Mouse (Mus musculus) frontal cortex, postnatal 36 days (tissue): Measurements from ENCODE around the gene Prkag3.
A peak's percentile ranks its signal among the peaks of the same experiment; 100 is the strongest.

Experiments
- DNase-seq, 2 experiments: peaks; one replicate each; pipeline ENCODE4 v3.0.0; 2022; ENCODE audit warnings: low spot score in 2 of 2

Gene Prkag3

DNA sequence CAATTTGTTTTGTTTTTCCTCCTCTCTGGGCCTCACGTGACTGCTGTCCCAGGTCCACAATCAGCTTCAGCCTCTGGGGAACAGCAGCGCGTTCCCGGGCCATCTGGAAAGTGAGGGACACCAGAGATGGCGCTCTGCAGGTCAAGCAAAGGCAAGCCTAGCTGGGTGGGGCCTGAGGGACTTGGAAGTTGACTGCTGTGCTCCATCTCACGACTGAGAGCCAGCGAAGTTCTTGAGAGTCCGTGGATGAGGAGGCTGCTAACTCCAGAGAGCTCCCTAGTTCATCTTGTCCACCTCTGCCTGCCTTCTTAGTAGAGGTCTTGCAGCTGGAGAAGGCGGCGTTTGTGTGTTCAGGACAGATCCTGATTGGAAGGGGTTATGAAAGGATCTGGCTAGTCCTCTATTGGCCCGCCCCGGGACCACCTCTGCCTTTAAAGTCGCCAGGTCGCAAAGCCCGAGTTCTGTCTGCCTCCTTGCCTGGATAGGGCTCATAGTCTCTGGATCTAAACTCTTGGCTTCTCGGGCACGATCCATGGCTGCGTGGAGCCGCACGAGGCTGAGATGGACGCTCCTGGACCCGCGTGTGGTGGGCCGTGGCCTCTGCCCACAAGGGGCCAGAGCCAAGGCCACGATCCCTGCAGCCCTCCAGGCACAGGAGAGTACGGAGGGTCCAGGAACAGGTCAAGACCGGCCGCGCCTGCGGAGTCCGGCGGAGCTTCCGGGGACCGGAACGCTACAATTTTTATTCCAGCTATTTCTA lies 35.7 kb downstream of the Prkag3 start, which contains the start of gene Cyp27a1:
Gene Cyp27a1 (plus strand): TSS at position 476 of the 760 bp plus-strand sequence.
- peak in 1 of 2 experiments; percentile 9 for DNase-seq

DNA sequence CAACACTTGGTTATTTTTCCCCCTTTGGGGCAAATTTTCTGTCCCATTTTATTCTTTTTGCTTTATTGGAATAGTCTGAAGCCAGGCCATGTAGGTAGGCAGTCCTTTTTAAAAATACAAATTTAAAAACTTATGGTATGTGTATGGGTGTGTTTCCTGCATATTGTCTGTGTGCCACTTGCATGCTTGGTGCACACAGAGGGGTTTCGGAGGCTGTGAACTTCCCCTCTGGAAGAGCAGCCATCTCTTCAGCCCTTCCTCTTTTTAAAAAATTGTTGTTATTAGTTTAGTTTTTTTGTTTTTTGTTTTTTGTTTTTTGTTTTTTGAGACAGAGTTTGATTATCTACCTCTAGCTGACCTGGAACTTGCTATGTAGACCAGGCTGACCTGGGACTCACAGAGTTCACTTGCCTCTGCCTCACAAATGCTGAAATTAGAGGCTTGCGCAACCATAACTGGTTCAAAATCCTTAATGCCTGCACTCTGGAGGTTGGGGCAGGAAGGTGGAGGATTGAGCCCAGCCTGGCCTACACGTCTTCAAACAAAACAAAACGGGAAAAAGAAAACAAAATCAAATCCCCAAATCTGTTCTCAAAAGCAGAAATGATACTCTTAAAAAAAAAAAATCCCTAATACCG lies 36.4 kb downstream of the Prkag3 start:
- DNase-seq, result no peak

DNA sequence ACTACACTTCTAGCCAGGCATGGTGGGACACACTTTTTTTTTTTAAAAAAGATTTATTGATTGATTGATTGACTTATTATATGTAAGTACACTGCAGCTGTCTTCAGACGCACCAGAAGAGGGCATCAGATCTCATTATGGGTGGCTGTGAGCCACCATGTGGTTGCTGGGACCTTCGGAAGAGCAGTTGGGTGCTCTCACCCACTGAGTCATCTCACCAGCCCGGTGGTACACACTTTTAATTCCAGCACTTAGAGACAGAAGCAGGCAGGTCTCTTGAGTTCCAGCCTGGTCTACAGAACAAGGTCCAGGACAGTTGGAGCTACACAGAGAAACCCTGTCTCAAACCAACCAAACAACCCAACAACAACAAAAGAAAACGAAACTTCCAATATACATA lies 37.0 kb downstream of the Prkag3 start:
- no peak for DNase-seq

DNA sequence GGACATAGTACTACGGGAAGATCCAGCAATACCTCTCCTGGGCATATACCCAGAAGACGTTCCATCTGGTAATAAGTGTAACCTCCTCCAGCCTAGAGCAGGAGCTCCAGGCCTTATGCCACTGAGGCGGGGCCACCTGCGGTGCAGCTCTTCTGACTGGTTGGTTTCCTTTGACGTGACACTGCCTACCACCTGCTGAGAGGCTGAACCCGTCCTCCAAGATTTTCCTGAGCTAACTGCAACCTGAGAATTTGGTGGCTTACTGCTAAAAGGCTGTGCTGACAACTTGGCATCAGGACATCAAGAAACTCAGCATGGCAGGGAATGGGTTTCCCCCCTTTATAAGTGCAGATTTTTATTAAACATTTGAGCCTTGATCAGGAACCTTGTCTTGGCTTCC lies 39.5 kb downstream of the Prkag3 start:
- no peak for DNase-seq

DNA sequence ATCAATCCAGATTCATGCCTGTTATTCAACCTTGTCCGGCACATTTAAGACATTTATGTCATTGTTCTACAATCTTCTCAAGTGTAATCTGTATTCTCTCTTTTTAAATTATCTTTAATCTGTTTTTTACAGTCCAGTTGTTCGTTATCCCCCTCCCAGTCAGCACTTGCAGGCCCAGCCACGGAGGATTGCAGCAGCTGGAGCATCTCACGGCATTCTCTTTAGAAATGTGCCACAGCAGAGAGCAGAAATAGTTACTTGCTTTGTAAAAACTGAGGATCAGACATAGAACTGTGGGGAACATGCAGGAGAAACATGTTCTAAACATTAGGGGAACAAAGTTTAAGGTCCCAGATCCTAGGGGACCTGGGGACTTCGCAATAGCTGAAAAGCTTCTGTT lies 44.0 kb downstream of the Prkag3 start:
- DNase-seq, result no peak

DNA sequence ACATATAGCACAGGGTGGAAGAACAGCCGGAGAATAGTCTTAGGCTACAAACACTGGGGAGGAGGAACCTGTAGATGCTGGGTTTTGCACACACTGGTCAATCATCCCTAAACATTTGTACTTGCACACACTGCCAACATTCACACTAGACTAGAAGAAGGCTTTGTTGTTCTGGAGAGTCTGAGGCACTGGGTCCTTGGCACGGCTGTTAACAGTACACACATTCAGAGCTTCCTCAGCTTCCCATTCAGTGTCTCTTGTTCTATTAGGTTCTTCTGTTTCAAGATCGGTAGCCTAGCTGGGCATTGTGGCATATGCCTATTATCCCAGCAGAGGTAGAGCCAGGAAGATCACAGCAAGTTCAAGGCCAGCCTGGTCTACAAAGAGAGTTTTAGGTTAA lies 44.9 kb downstream of the Prkag3 start:
- no peak for DNase-seq

DNA sequence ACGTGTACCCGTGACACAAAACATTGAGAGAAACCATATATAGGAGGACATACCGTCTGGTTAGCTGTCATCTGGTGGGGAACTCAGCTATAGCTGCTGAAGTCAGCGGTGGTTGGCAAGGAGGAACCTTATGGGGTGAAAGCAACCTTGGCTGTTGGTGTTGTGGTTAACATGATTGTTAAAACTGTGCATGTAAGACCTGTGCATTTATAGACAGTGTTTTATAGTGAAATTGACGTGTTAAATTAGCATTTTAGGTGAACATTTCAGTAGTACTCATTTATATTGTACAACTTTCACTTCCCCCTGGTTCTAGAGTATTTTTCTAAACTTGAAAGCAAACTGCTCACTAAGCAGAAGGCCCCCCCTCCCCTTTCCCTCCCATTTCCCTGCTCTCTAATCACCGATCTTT lies 46.9 kb downstream of the Prkag3 start:
- DNase-seq, result no peak

DNA sequence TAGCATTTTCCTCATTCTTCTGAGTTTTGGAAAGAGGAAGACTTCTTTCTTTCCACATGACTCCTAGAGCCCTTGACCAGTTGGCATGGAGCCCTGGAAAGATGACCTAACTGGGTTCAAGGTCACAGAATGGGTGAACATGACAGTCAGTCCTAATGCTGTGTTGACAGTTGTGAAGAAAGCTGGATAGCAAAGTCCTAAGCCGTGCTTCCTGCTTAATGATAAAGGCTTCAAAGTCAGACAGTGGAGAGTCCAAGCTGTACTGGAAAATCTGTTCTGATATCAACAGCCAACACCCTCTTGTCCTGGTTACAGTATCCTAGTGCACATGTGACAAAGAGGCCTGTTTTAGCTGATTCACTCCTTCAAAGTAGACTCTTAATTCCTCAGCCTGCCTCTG lies 50.2 kb downstream of the Prkag3 start:
- no peak for DNase-seq

DNA sequence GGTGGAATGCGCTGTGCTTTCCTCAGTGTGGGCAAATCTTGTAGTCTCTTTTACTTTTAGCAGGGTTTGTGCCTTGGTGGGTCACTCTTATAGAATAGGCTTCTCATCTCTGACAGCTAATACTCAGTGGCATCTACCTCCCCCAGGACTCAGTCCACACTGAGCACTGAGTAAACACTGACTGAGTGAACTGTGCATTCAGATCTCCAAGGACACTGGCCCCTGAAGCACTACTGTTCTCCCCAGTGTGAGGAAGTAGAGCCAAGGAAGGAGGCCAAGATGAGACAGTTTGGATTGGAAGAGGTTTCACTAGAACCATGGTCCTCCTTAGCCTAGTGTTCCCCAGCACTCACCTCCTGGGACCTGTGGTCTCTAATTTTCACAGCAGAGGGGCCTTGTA lies 50.7 kb downstream of the Prkag3 start:
- DNase-seq, result no peak

DNA sequence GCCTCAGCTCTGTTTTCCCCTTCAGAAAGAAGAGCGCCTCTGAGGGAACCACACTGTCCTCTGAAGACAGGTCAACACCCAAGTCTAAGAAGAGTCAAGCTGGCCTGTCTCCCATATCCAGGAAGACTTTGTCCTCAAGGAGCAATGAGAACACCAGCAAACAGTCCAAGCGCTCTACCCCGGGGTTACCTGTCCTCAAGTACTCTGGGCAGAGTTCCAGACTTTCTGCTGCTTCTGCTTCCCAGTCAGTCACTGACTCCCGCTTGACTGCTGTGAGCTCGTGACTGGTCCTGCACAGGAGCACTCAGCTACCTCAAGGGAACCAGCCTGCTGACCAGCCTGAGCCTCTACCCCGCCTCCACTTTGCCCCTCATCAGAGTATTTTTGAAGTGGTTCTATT lies 51.6 kb downstream of the Prkag3 start:
- DNase-seq, result no peak

DNA sequence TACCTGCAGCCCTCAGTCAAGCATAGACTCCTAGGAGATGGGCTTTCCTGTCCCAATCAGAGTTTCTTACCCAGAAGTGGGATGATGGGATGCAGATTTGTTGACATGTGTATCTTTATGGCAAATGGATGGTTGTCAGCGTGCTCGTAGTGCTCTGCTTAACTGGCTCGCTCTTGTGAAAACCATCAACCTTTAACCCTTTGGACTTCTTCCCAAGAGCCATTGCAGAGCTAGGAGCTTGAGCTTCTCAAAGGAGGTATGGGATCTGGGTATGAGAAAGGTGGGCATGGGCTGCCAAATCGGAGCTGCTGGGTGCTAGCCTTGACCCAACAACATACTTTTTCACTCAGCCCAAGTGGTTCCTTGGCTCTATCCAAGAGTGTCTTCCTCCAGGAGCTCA lies 53.2 kb downstream of the Prkag3 start:
- no peak for DNase-seq

DNA sequence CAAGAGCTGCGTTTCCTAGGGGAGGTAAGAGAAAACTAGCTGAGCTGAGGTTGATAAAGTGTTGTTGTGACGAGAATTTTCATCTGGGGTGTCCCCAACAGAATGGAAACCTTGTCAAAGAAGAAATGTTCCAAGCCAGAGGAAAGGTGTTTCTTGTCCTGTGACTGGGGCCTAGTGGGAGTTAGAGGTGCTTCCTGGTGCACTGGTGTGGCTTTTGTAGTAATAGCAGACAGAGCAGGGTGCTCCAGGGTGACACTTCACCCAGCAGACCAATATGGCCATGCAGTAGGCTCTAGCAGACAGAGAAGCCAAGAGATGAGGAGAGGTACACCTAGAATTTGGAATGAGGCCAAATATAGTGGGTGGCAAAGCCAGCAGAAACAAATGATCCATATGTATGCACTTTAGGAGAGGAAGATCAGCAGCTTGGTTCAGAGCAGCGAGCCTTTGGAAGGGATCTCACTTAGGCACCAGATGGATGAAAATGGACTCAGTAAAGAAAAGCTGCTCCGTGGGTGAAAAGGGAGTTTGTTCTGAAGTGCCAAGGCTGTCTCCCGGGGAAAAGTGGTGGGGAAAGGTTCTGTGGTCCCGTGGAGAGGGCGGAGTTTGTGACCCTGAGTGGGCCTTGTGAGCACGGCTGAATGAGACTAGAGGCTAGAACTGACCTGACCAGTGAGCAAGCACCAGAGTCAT lies 55.0 kb downstream of the Prkag3 start:
- DNase-seq, result no peak
